25 mouse cellular contexts compared by ENCODE assay signal in genomic region chr12:4462420-4462819, GRCm38 (mm10). TPM values are rescaled to one million over a fixed set of nuclear protein-coding genes. Genes with fewer than 3 reads are reported as not detected.
A peak's percentile ranks its signal among the peaks of the same experiment; 100 is the strongest.
DNase-seq lines count a peak whose midpoint lies in the region; ATAC-seq and TF ChIP-seq lines count a peak whose summit lies in the region.
"Had no signal": no experiment of that assay in that cellular context is flagged by ENCODE, and none has a peak within 500 bp of the region (broad histone marks: within the 10 kb centered on the region; RNA-seq: fewer than 3 reads in every experiment).

No protein-coding gene starts in this region.

- peak overlapping the region; percentile 55; the same call in 1 of the 2 replicates for H3K27ac ChIP-seq in gastrocnemius, adult 2 months
- H3K27ac ChIP-seq: embryonic facial prominence, embryonic 13.5 days; embryonic facial prominence, embryonic 15.5 days; forebrain, embryonic 10.5 days; forebrain, embryonic 12.5 days had no signal

- ATAC-seq in cerebellum, adult (ENCODE audit: insufficient number of reproducible peaks, low FRiP score, low TSS enrichment) = no peak
- ATAC-seq: activated CD4-positive, CD25-positive, alpha-beta regulatory T cell, adult 4 months; CD4-positive, CD25-positive, alpha-beta regulatory T cell, adult 4 months; forebrain, embryonic 14.5 days; Patski had no signal

- intact Hi-C loops in gastrocnemius, adult 2 months (cut with DNase I) = no loop called here
- intact Hi-C loops in left cerebral cortex, postnatal 4 days (cut with DNase I) = no loop called here

- no peak for TF ChIP-seq CTCF in gastrocnemius, adult 2 months (IDR thresholded peaks at IDR 0.05)
- no peak for TF ChIP-seq CTCF in lung, adult 2 months (IDR thresholded peaks at IDR 0.05; ENCODE audit: insufficient read depth, low read length)

- no peak overlapping the region for H3K4me3 ChIP-seq in gastrocnemius, adult 2 months
- H3K4me3 ChIP-seq in lung, adult 2 months (replicated peaks; ENCODE audit: extremely low read depth, low read depth, low read length) = no peak overlapping the region
- H3K4me3 ChIP-seq: embryonic facial prominence, embryonic 13.5 days; embryonic facial prominence, embryonic 15.5 days; erythroblast, embryonic 14.5 days; forebrain, embryonic 10.5 days; forebrain, embryonic 12.5 days had no signal

- WGBS in lung, adult 2 months = 38% methylated on average over 1 of the region's 1 CpGs

- no peaks in the 10 kb centered on the region for H3K4me1 ChIP-seq in lung, adult 2 months (ENCODE audit: control insufficient read depth, insufficient read depth, low read length)
- H3K4me1 ChIP-seq: embryonic facial prominence, embryonic 13.5 days; embryonic facial prominence, embryonic 15.5 days; forebrain, embryonic 10.5 days; forebrain, embryonic 12.5 days had no signal

- TF ChIP-seq POLR2A in lung, adult 2 months (IDR thresholded peaks at IDR 0.05; ENCODE audit: borderline replicate concordance, extremely low read depth, low read depth, low read length) = no peak

- DNase-seq in cerebellum, adult 9-10 months = peak; percentile 34
- no peak for DNase-seq in gastrocnemius, adult 2 months
- DNase-seq in gastrocnemius, adult 8-10 months (ENCODE audit: low spot score in 2 of 2) = no peak
- DNase-seq in lung, adult 18-20 months = peak; percentile 12 to 24
- DNase-seq in lung, adult 2 months = no peak
- peak; percentile 33 for DNase-seq in brain, adult 2 months (ENCODE audit: low read depth, low spot score)
- no peak for DNase-seq in left cerebral cortex, postnatal 4 days
- DNase-seq: adrenal gland, adult 8-10 months; adrenal gland, postnatal 14 days; B cell, adult 2 months; cerebellum, adult 11-12 months; cerebellum, adult 9-11 months; cerebellum, postnatal 14 days; cerebellum, postnatal 36 days; embryo, embryonic 11 days had no signal

RNA-seq across cellular contexts. Expression of gene Ncoa1, which starts 14.6 kb away (rescaled TPM):
- total RNA-seq in gastrocnemius, adult 2 months (2021) = 10 to 100 TPM; 26.1 to 26.6 TPM
- 10 to 100 TPM; 22.4 to 31.5 (median 26.2) TPM for total RNA-seq in gastrocnemius, adult 8-10 months (2022)
- 27.8 and 29.2 TPM in 2 replicates for polyA plus RNA-seq in lung, adult 2 months (2012; rRNA removed)
- total RNA-seq in left cerebral cortex, postnatal 4 days (2021) = 100 to 1,000 TPM; 102 to 107 TPM

Comparison
In these comparisons a context has a peak if more than half of its experiments do, and no peak if none do; other contexts are left out.
1. DNase-seq: peak in cerebellum, adult 9-10 months (single experiment), lung, adult 18-20 months (2 of 2) and brain, adult 2 months (single experiment); none in gastrocnemius, adult 2 months (single experiment), gastrocnemius, adult 8-10 months (0 of 2), lung, adult 2 months (single experiment) and left cerebral cortex, postnatal 4 days (single experiment).